ENCODE assay signal across 12 mouse cellular contexts in the genomic region with DNA sequence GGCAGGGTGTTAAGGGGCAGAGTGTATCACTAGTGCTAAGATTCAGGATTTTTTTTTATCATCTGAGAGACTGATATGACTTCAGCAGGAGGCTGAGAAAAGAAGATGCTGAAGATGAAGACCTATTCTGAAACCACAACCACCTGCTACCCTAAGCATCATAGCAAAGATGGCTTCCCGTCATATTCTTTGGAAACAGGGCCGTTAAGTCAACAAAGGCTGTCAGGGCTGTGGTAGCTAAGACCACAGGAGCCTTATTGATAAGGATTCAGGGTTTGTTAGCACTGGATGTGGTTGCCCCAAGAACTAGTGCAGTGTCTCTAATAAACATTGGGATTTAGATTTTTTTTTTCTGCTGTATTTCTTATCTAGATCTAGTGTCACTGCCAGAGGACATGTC.
"Had no signal": no experiment of that assay in that cellular context is flagged by ENCODE, and none has a peak within 500 bp of the region (broad histone marks: within the 10 kb centered on the region; RNA-seq: fewer than 3 reads in every experiment).

No protein-coding gene starts in this region.

- ATAC-seq: intestine, embryonic 16.5 days; liver, postnatal 0 days; midbrain, embryonic 16.5 days had no signal

- H3K4me3 ChIP-seq: limb, embryonic 15.5 days; liver, embryonic 13.5 days; lung, embryonic 15.5 days; midbrain, embryonic 12.5 days had no signal

- H3K27me3 ChIP-seq: limb, embryonic 15.5 days; liver, embryonic 13.5 days; lung, embryonic 15.5 days; midbrain, embryonic 12.5 days had no signal

- H3K4me2 ChIP-seq: limb, embryonic 15.5 days; liver, embryonic 13.5 days; lung, embryonic 15.5 days; midbrain, embryonic 12.5 days had no signal

- H3K9ac ChIP-seq: limb, embryonic 15.5 days; liver, embryonic 13.5 days; liver, postnatal 0 days; lung, embryonic 15.5 days; midbrain, embryonic 12.5 days had no signal

- H3K27ac ChIP-seq: limb, embryonic 15.5 days; liver, embryonic 13.5 days; lung, embryonic 15.5 days; midbrain, embryonic 12.5 days; stomach, postnatal 0 days had no signal

- H3K4me1 ChIP-seq: limb, embryonic 15.5 days; liver, embryonic 13.5 days; lung, embryonic 15.5 days; midbrain, embryonic 12.5 days had no signal

- H3K36me3 ChIP-seq: limb, embryonic 15.5 days; liver, embryonic 13.5 days; lung, embryonic 15.5 days; midbrain, embryonic 12.5 days had no signal

- DNase-seq: kidney, adult 2 months; kidney, postnatal 25 days; liver, embryonic 13.5 days; liver, postnatal 0 days; lung, postnatal 14 days; right cerebral cortex, adult 18-20 months had no signal

- H3K9me3 ChIP-seq: limb, embryonic 15.5 days; liver, embryonic 13.5 days; lung, embryonic 15.5 days; midbrain, embryonic 12.5 days had no signal
